Mouse (Mus musculus): ENCODE results near the gene Cnnm2.

GRCm38 (mm10) chr19:46900786-46901185, 139.4 kb downstream of the Cnnm2 start:
- TF ChIP-seq CTCF (IDR thresholded peaks at IDR 0.05; ENCODE audit: low read depth, low read length) (no peak), GATA1 (IDR thresholded peaks at IDR 0.05; ENCODE audit: borderline replicate concordance, low read length) (no peak), TAL1 (conservative IDR thresholded peaks at IDR 0.05; ENCODE audit: low read depth, low read length) (no peak), POLR2AphosphoS5 (IDR thresholded peaks at IDR 0.05; ENCODE audit: insufficient replicate concordance, low read depth, low read length) (no peak), GATA2 (IDR thresholded peaks at IDR 0.05; ENCODE audit: borderline replicate concordance, low read depth, low read length) (no peak)
